Mouse (Mus musculus): ENCODE measurements at regions not wholly inside any gene's neighbourhood (a gene's known extent, or its start where the extent isn't known, plus 50 kb on each side); places are given as distances from the start of the nearest gene placed in this dataset.

GRCm38 (mm10) chr2:81407372-81407771 lies 645.6 kb upstream of the Zfp804a start:
- no peak for TF ChIP-seq CTCF (conservative IDR thresholded peaks at IDR 0.05)
- no peak overlapping the region for H3K4me3 ChIP-seq
- H3K27ac ChIP-seq = no peak overlapping the region
- no peak for DNase-seq (ENCODE audit: low spot score in 2 of 2)

- DNase-seq (ENCODE audit: low spot score in 2 of 2) = no peak
- no peak for TF ChIP-seq CTCF (conservative IDR thresholded peaks at IDR 0.05)
- Histone ChIP-seq H3K4me3 (no peak overlapping the region), H3K27ac (no peak overlapping the region)
Measured at GRCm38 (mm10) chr2:81411751-81412150, 641.3 kb upstream of the Zfp804a start.

DNA sequence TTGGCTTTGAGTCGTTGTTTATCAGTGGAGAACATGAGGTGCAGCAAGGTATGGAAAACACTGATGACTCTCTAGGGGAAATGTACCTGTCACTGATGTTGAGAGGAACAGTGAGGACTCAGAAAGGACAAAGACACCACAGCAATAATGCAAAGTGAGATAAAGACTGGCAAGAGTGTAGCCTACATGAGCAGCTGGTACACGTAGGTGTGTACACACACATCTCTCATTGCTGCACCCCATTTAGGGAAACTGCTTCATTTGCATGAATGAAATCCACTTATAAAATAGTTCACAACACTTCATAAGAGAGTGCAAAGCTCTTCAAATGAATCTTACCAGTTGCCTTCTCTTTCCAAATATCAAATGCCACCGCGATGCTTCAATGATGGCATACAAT lies 621.6 kb upstream of the Zfp804a start:
- Histone ChIP-seq H3K4me3 (no peak overlapping the region), H3K27ac (no peak overlapping the region)
- no peak for TF ChIP-seq CTCF (conservative IDR thresholded peaks at IDR 0.05)
- no peak for DNase-seq (ENCODE audit: low spot score in 2 of 2)

GRCm38 (mm10) chr2:81439082-81439481 lies 613.9 kb upstream of the Zfp804a start:
- Histone ChIP-seq H3K27ac (no peak overlapping the region), H3K4me3 (peak overlapping the region; percentile 27)
- DNase-seq (ENCODE audit: low spot score in 2 of 2) = no peak
- no peak for TF ChIP-seq CTCF (conservative IDR thresholded peaks at IDR 0.05)

DNA sequence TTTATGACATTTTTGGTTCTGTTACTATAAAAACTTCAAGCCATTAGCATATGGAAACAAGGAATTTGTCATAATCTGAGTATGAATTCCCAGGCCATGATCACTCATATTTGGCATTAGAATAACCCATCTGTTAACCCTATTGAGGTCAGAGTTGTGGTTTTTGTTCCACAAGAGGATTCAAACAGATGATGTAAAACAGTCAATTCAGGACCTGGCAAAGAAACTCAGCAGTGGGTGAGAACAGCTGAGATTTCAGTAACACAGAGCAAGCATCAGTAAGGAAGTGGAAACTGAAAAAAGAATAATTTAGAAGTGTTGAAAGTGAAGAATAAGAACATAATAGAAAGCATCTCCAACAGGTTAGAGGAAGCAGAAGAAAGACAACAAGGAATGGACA lies 612.1 kb upstream of the Zfp804a start:
- H3K27ac ChIP-seq = 0 out of 2 replicates have a peak overlapping the region, but pooled peaks have one; percentile 7
- no peak for DNase-seq (ENCODE audit: low spot score in 2 of 2)
- no peak for TF ChIP-seq CTCF (conservative IDR thresholded peaks at IDR 0.05)
- H3K4me3 ChIP-seq = no peak overlapping the region

GRCm38 (mm10) chr2:81450514-81450913 lies 602.5 kb upstream of the Zfp804a start:
- Histone ChIP-seq H3K27ac (no peak overlapping the region), H3K4me3 (no peak overlapping the region)
- DNase-seq (ENCODE audit: low spot score in 2 of 2) = no peak
- TF ChIP-seq CTCF (conservative IDR thresholded peaks at IDR 0.05) = no peak

DNA sequence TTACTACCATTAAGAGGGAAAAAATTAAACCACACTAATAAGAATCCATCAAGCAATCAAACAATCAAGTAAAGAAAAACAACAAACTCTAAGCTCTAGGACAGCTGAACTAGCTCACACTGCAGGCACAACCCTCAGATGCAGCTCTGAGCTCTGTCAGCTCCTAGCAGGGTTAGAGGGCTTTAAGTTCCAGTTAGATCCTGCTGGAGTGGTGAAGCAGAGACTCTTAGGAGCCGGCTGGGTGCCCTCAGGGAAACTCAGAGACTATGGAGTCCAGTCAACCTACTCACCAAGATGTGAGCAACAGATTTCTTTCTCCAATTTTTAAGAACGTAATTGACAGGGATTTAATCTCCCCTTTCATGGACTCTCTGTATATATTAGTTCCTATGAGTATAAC lies 564.2 kb upstream of the Zfp804a start:
- Histone ChIP-seq H3K4me3 (no peak overlapping the region), H3K27ac (no peak overlapping the region)
- no peak for TF ChIP-seq CTCF (conservative IDR thresholded peaks at IDR 0.05)
- DNase-seq (ENCODE audit: low spot score in 2 of 2) = no peak

GRCm38 (mm10) chr2:81506985-81507384 lies 546.0 kb upstream of the Zfp804a start:
- no peak for DNase-seq (ENCODE audit: low spot score in 2 of 2)
- no peak for TF ChIP-seq CTCF (conservative IDR thresholded peaks at IDR 0.05)
- no peak overlapping the region for H3K27ac ChIP-seq
- no peak overlapping the region for H3K4me3 ChIP-seq

- H3K27ac ChIP-seq = no peak overlapping the region
- H3K4me3 ChIP-seq = no peak overlapping the region
- TF ChIP-seq CTCF (conservative IDR thresholded peaks at IDR 0.05) = 0 out of 2 replicates have a peak, but pooled peaks have one; percentile 13
- DNase-seq (ENCODE audit: low spot score in 2 of 2) = no peak
Measured at GRCm38 (mm10) chr2:81513030-81513579, 539.9 kb upstream of the Zfp804a start.

- no peak overlapping the region for H3K27ac ChIP-seq
- H3K4me3 ChIP-seq = no peak overlapping the region
- no peak for TF ChIP-seq CTCF (conservative IDR thresholded peaks at IDR 0.05)
- no peak for DNase-seq (ENCODE audit: low spot score in 2 of 2)
Measured at GRCm38 (mm10) chr2:81538111-81538510, 514.9 kb upstream of the Zfp804a start.

DNA sequence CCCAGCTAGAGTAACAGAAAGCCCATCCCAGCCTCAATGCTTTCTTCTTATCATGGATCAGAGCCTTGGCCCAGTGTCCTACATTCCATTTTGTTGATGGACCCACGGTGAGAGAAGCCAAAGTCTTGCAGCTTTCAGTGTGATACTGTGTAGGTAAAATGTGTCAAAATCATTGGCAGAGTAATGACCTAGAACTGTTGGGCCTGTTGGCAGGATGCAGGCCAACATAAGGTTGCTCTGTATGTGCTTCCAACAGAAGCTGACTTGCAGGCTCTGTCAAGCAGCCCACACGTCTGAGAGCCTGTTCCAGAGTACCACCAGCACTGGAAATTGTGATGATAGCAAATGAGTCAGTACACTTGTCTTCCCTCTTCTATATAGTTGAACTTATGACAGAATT lies 503.9 kb upstream of the Zfp804a start:
- Histone ChIP-seq H3K4me3 (no peak overlapping the region), H3K27ac (no peak overlapping the region)
- TF ChIP-seq CTCF (conservative IDR thresholded peaks at IDR 0.05) = no peak
- peak; percentile 27 for DNase-seq (ENCODE audit: low spot score in 2 of 2)

DNA sequence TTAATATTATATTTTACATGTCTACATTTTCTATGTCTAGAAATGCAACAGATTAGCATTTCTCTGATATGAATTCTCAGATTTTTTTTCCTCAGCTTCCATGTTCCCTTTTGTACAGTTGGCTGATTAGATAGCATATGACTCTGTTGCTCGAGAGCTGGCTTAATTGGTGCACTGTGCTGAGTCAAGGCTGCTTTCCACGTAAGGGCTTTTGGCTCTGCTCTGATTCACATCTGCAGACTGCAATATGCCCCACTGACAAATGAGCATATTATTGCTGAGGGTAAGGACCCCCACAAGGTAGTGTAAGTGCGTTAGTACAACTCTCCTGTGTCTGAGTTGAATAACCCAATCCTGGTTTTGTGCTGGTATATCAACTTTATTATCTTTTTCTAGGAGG lies 470.9 kb upstream of the Zfp804a start:
- Histone ChIP-seq H3K27ac (no peak overlapping the region), H3K4me3 (no peak overlapping the region)
- DNase-seq (ENCODE audit: low spot score in 2 of 2) = no peak
- TF ChIP-seq CTCF (conservative IDR thresholded peaks at IDR 0.05) = no peak
